Mouse (Mus musculus) stomach, postnatal 0 days (tissue): ENCODE measurements around the gene Sfrp5.

Experiments
- CTCF ChIP-seq: IDR thresholded peaks from 2 replicates; pipeline ENCODE4 v1.5.1; 2016; ENCODE audit warnings: antibody characterized with exemption, low read depth, mild to moderate bottlenecking, moderate library complexity
- EP300 ChIP-seq: optimal IDR thresholded peaks from 2 replicates; pipeline ENCODE3; 2016; ENCODE audit warnings: antibody characterized with exemption

DNA sequence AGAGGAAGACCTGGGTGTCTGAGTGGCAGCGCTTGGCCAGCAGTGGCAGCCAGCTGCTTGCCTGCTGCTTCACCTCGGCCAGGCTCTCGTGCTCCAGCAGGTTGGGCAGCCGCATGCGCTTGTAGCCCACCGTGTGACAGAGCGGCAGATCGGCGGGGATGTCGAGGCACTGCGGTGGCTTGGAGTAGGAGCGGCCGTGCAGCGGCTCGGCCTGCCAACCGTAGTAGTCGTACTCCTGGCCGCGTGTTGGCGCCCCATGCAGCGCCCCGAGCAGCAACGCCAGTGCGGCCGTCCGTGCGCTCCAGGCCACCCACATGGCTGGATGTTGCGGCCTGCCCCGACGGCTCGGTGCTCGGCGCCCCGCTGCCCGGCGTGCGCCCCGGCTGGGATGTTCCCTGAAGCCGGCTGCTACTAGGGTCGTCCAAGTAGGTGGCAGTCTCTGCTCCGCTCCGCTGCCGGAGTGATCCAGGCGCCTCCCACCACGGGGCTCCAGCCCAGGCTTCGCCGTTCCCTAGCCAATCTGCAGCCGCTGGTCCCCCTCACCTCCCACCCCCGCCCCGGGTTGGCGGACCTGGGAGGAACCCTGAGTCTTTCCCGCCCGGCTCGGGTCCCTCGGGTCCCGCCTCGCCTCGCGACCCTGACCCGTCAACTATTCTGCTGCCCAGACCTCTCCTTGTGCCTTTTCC, at the start of gene Sfrp5:
- TF ChIP-seq CTCF: no peak
- no peak for TF ChIP-seq EP300
